Mouse (Mus musculus) liver, embryonic 14.5 days (tissue): ENCODE measurements around the gene H60b.
"Not testable (repeated sequence)": the region's sequence is repeated elsewhere in the genome, so short reads cannot be mapped to it uniquely, and the experiment has no call there.

ENCODE experiments used
- CTCF ChIP-seq: IDR thresholded peaks from 2 replicates; pipeline ENCODE4 v1.5.1; 2016; ENCODE audit warnings: antibody characterized with exemption, low read depth, control low read depth
- EP300 ChIP-seq: IDR thresholded peaks from 2 replicates; pipeline ENCODE4 v1.6.1; 2016; ENCODE audit warnings: antibody characterized with exemption, low read depth

- TF ChIP-seq CTCF, EP300: not testable (repeated sequence)
These were observed 18.1 kb downstream of the H60b start for GRCm38 (mm10) chr10:22176515-22176914.
